Mouse (Mus musculus) left cerebral cortex, adult 11 months (tissue): ENCODE data around the gene Prap1.
"Not testable (repeated sequence)": the region's sequence is repeated elsewhere in the genome, so short reads cannot be mapped to it uniquely, and the experiment has no call there.

Experiments
- DNase-seq: peaks from one replicate; pipeline ENCODE4 v3.0.0; 2022; ENCODE audit warnings: low spot score

Prap1 gene

GRCm38 (mm10) chr7:140082242-140082678 is 10.9 kb upstream of the Prap1 start, which contains the start of gene Caly:
Caly (minus strand) TSS chr7:140082548.
- peak; percentile 90 for DNase-seq

- DNase-seq = no peak
These were observed 2.6 kb upstream of the Prap1 start for GRCm38 (mm10) chr7:140090601-140091000.

GRCm38 (mm10) chr7:140094954-140095353 is 1.8 kb downstream of the Prap1 start:
- DNase-seq = no peak

- no peak for DNase-seq
These were observed 2.4 kb downstream of the Prap1 start for GRCm38 (mm10) chr7:140095556-140095955.

GRCm38 (mm10) chr7:140096055-140096454 is 2.9 kb downstream of the Prap1 start:
- DNase-seq = no peak

GRCm38 (mm10) chr7:140098466-140098865 is 5.3 kb downstream of the Prap1 start:
- no peak for DNase-seq

- DNase-seq = no peak
These were observed 8.3 kb downstream of the Prap1 start for GRCm38 (mm10) chr7:140101498-140101897.

- peak; percentile 81 for DNase-seq
These were observed 9.0 kb downstream of the Prap1 start, which contains the start of gene Fuom for GRCm38 (mm10) chr7:140101993-140102860. Fuom (minus strand) TSS chr7:140102441.

GRCm38 (mm10) chr7:140104009-140104408 is 10.8 kb downstream of the Prap1 start:
- DNase-seq = no peak

GRCm38 (mm10) chr7:140111943-140112342 is 18.7 kb downstream of the Prap1 start:
- DNase-seq = no peak

GRCm38 (mm10) chr7:140115583-140116328 is 22.6 kb downstream of the Prap1 start, which contains the start of gene Paox:
Paox (plus strand) TSS chr7:140115799.
- DNase-seq = no peak

- DNase-seq = peak; percentile 77
These were observed 23.3 kb downstream of the Prap1 start, which contains the start of gene Echs1 for GRCm38 (mm10) chr7:140116329-140117054. Echs1 (minus strand) TSS chr7:140116476.

GRCm38 (mm10) chr7:140120484-140120883 is 27.3 kb downstream of the Prap1 start:
- DNase-seq = no peak

GRCm38 (mm10) chr7:140121338-140121910 is 28.2 kb downstream of the Prap1 start:
- DNase-seq = no peak

- DNase-seq = no peak
These were observed 29.6 kb downstream of the Prap1 start for GRCm38 (mm10) chr7:140122765-140123164.

GRCm38 (mm10) chr7:140124382-140124781 is 31.2 kb downstream of the Prap1 start:
- no peak for DNase-seq

- peak; percentile 75 for DNase-seq
These were observed 32.3 kb downstream of the Prap1 start for GRCm38 (mm10) chr7:140125278-140126021.

GRCm38 (mm10) chr7:140126022-140126350 is 32.8 kb downstream of the Prap1 start:
- DNase-seq = no peak

- DNase-seq = no peak
These were observed 33.7 kb downstream of the Prap1 start for GRCm38 (mm10) chr7:140126934-140127333.

GRCm38 (mm10) chr7:140127911-140128310 is 34.7 kb downstream of the Prap1 start:
- no peak for DNase-seq

GRCm38 (mm10) chr7:140132184-140132583 is 39.0 kb downstream of the Prap1 start:
- not testable (repeated sequence) for DNase-seq
